Mouse (Mus musculus) heart, embryonic 16.5 days (tissue): ENCODE results near the gene Vgll4. TPM values are rescaled to one million over a fixed set of nuclear protein-coding genes. Genes with fewer than 3 reads are reported as not detected.
A peak's percentile ranks its signal among the peaks of the same experiment; 100 is the strongest.

Experiments used
- ATAC-seq: fragments of 200-750 bp; cut with Nextera tagmentation; replicated peaks from 2 replicates; pipeline ENCODE4 v1.8.0; 2017; ENCODE audit warnings: moderate number of reproducible peaks; ENCODE audit not compliant: insufficient read depth, low FRiP score; ENCODE audit errors: extremely low read depth
- H3K27ac ChIP-seq: fragments of 300-500 bp; sonication (generic); 2 replicates; pipeline ENCODE4 v1.5.1; 2014; ENCODE audit warnings: mild to moderate bottlenecking, low read length, control low read depth, moderate library complexity
- H3K27me3 ChIP-seq: fragments of 300-500 bp; sonication (generic); 2 replicates; pipeline ENCODE4 v1.6.1; 2014; ENCODE audit warnings: low read length, mixed read lengths; ENCODE audit not compliant: control insufficient read depth, insufficient read depth
- H3K36me3 ChIP-seq: fragments of 300-500 bp; sonication (generic); 2 replicates; pipeline ENCODE4 v1.6.1; 2014; ENCODE audit not compliant: control insufficient read depth, insufficient read depth
- H3K4me1 ChIP-seq: fragments of 300-500 bp; sonication (generic); 2 replicates; pipeline ENCODE4 v1.6.1; 2014; ENCODE audit warnings: low read length, mixed read lengths; ENCODE audit not compliant: control insufficient read depth, insufficient read depth
- H3K4me2 ChIP-seq: fragments of 300-500 bp; sonication (generic); 2 replicates; pipeline ENCODE4 v1.6.1; 2014; ENCODE audit warnings: low read depth, mild to moderate bottlenecking, control low read depth, low read length
- H3K4me3 ChIP-seq: fragments of 300-500 bp; sonication (generic); 2 replicates; pipeline ENCODE4 v1.5.1; 2014; ENCODE audit warnings: mild to moderate bottlenecking, control low read depth, low read length
- H3K9ac ChIP-seq: fragments of 300-500 bp; sonication (generic); 2 replicates; pipeline ENCODE4 v1.6.1; 2014; ENCODE audit warnings: low read length, control low read depth
- H3K9me3 ChIP-seq: fragments of 300-500 bp; sonication (generic); replicated peaks from 2 replicates; pipeline ENCODE4 v1.6.1; 2016; ENCODE audit warnings: low read length; ENCODE audit not compliant: control insufficient read depth
- WGBS: fragments of 180-500 bp; shearing (Covaris S2); extraction: QIAGEN DNeasy Blood & Tissue Kit; methylation state at CpG from one replicate; pipeline ENCODE4 v1.1.7; 2014; 5-methylcytosine and 5-hydroxymethylcytosine counted together
- polyA plus RNA-seq: library from polyadenylated mRNA; unstranded; fragments of >200 nt; fragmentation: Nextera tagmentation; extraction: Ambion mirVana; gene quantifications from 2 replicates; pipeline ENCODE4 v1.2.1, GENCODE M21; 2015

Gene Vgll4
- polyA plus RNA-seq, 1 experiment from 2014 or later: 65.3 TPM

DNA sequence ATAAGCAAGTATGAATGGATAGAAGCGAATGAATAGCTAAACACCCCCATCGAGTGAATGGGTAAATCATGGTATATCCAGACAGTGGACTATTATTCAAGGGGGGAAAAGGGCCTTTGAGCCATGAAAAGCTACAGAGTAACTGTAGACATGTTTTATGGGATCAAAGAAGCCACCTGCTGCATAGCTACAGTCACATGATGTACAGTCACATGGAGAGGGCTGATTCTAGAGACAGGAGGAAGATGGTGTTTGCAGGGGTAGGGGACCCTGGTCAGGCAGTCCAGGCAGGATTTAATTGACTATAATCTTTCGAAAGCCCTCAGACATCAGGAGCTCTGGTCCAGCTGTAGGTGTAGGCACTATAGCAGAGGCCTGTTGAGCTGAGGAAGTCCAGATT, 133.4 kb downstream of the Vgll4 start:
- no peaks in the 10 kb centered on the region for H3K27me3 ChIP-seq
- no peak overlapping the region for H3K4me3 ChIP-seq
- H3K9me3 ChIP-seq: peaks cover 4% of the 10 kb centered on the region; the same call in 1 of the 2 replicates
- no peak overlapping the region for H3K9ac ChIP-seq
- ATAC-seq: no peak
- no peaks in the 10 kb centered on the region for H3K36me3 ChIP-seq
- 82% methylated on average over 3 of the region's 3 CpGs for WGBS
- H3K4me1 ChIP-seq: peaks cover 49% of the 10 kb centered on the region
- peak overlapping the region; percentile 48 for H3K27ac ChIP-seq
- no peak overlapping the region for H3K4me2 ChIP-seq

GRCm38 (mm10) chr6:114835752-114836151, 134.0 kb downstream of the Vgll4 start:
- Histone ChIP-seq H3K4me2 (no peak overlapping the region), H3K27me3 (no peaks in the 10 kb centered on the region), H3K4me1 (peaks cover 44% of the 10 kb centered on the region), H3K4me3 (no peak overlapping the region), H3K9ac (no peak overlapping the region), H3K27ac (no peak overlapping the region), H3K9me3 (peaks cover 4% of the 10 kb centered on the region; the same call in 1 of the 2 replicates), H3K36me3 (no peaks in the 10 kb centered on the region)
- no peak for ATAC-seq
- 85% methylated on average over 1 of the region's 1 CpGs for WGBS

GRCm38 (mm10) chr6:114835344-114835743, 134.4 kb downstream of the Vgll4 start:
- H3K36me3 ChIP-seq: no peaks in the 10 kb centered on the region
- peaks cover 41% of the 10 kb centered on the region for H3K4me1 ChIP-seq
- no peak overlapping the region for H3K9ac ChIP-seq
- no peak overlapping the region for H3K4me2 ChIP-seq
- H3K9me3 ChIP-seq: peaks cover 4% of the 10 kb centered on the region; the same call in 1 of the 2 replicates
- no peaks in the 10 kb centered on the region for H3K27me3 ChIP-seq
- WGBS: 86% methylated on average over 7 of the region's 7 CpGs
- no peak overlapping the region for H3K27ac ChIP-seq
- H3K4me3 ChIP-seq: no peak overlapping the region
- no peak for ATAC-seq

- 44% methylated on average over 4 of the region's 4 CpGs for WGBS
- H3K4me3 ChIP-seq: no peak overlapping the region
- peaks cover 4% of the 10 kb centered on the region; the same call in 1 of the 2 replicates for H3K9me3 ChIP-seq
- peak overlapping the region; percentile 66 for H3K27ac ChIP-seq
- ATAC-seq: peak; percentile 34; the same call in 1 of the 2 replicates
- H3K9ac ChIP-seq: no peak overlapping the region
- H3K4me2 ChIP-seq: no peak overlapping the region
- H3K4me1 ChIP-seq: peaks cover 28% of the 10 kb centered on the region
- no peaks in the 10 kb centered on the region for H3K27me3 ChIP-seq
- H3K36me3 ChIP-seq: no peaks in the 10 kb centered on the region
These were observed 135.9 kb downstream of the Vgll4 start for GRCm38 (mm10) chr6:114833791-114834346.

DNA sequence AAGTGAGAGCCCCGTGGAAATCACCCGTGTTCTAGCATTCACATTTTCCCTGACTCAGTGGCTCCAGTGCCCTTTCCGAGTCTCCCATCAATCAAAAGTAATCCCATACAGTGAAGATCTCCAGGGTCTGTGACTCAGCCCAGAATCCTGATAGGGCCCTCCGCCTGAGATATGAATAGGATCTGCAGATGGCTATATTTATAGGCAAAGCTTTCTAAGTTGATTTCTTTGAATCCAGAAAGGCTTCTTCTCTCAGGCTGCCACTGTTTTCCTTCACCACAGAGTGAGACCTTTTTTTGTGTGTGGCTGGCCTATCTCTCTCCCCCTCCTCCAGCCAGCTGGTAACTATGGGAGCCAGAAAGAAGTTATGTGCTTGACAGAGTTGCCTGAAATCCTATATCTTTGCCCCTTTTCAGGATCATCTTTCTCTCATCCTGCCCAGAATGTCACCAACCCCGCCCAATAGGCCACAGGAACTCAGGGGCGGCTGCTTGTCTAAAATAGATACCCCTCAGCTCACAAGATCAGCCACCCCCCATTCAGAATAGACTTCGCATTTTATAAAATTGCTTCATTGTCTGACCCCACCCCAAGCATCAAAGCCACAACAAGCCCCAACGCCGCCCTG, 136.6 kb downstream of the Vgll4 start:
- WGBS: 58% methylated on average over 9 of the region's 9 CpGs
- peak overlapping the region; percentile 66 for H3K27ac ChIP-seq

DNA sequence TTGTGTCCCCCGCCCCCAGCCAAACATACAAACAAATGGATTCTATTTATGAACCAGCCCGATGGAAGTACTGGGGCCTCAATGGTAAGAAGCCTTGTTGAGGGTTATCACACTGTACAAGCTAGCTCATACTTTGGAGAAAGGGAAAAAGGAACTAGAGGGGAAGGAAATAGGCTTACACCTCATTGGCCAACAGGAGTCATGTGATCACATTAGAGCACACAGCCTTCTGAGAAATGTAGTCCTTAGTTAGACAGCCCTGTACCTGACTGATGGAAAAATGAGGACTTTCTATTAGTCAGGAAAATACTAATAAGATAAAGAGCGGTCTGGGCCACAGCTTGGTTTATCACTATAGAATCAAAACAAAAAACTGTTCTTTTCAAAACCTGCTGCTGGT, 138.0 kb downstream of the Vgll4 start:
- ATAC-seq: no peak
- H3K27me3 ChIP-seq: no peaks in the 10 kb centered on the region
- peaks cover 21% of the 10 kb centered on the region for H3K4me1 ChIP-seq
- no peaks in the 10 kb centered on the region for H3K9me3 ChIP-seq
- 73% methylated on average over 3 of the region's 3 CpGs for WGBS
- no peak overlapping the region for H3K4me3 ChIP-seq
- no peak overlapping the region for H3K27ac ChIP-seq
- no peak overlapping the region for H3K9ac ChIP-seq
- H3K4me2 ChIP-seq: no peak overlapping the region
- H3K36me3 ChIP-seq: no peaks in the 10 kb centered on the region

More for the DNA sequence above, 136.6 kb downstream of the Vgll4 start:
- Histone ChIP-seq H3K4me1 (peaks cover 26% of the 10 kb centered on the region), H3K4me2 (no peak overlapping the region), H3K4me3 (no peak overlapping the region), H3K27me3 (no peaks in the 10 kb centered on the region), H3K9me3 (peaks cover 2% of the 10 kb centered on the region; the same call in 1 of the 2 replicates), H3K9ac (no peak overlapping the region), H3K36me3 (no peaks in the 10 kb centered on the region)
- no peak for ATAC-seq

GRCm38 (mm10) chr6:114829660-114830438, 139.9 kb downstream of the Vgll4 start:
- no peak overlapping the region for H3K9ac ChIP-seq
- no peak overlapping the region for H3K4me2 ChIP-seq
- H3K4me3 ChIP-seq: no peak overlapping the region
- peaks cover 18% of the 10 kb centered on the region for H3K4me1 ChIP-seq
- ATAC-seq: no peak
- no peaks in the 10 kb centered on the region for H3K27me3 ChIP-seq
- H3K36me3 ChIP-seq: no peaks in the 10 kb centered on the region
- 86% methylated on average over 9 of the region's 9 CpGs for WGBS
- no peak overlapping the region for H3K27ac ChIP-seq
- H3K9me3 ChIP-seq: no peaks in the 10 kb centered on the region

- no peak overlapping the region for H3K27ac ChIP-seq
- WGBS: 74% methylated on average over 2 of the region's 2 CpGs
- H3K36me3 ChIP-seq: no peaks in the 10 kb centered on the region
- H3K9me3 ChIP-seq: peaks cover 6% of the 10 kb centered on the region
- no peak overlapping the region for H3K9ac ChIP-seq
- no peaks in the 10 kb centered on the region for H3K27me3 ChIP-seq
- ATAC-seq: no peak
- no peak overlapping the region for H3K4me3 ChIP-seq
- peaks cover 8% of the 10 kb centered on the region for H3K4me1 ChIP-seq
- H3K4me2 ChIP-seq: no peak overlapping the region
These were observed 142.9 kb downstream of the Vgll4 start for GRCm38 (mm10) chr6:114826889-114827288.

- H3K4me2 ChIP-seq: no peak overlapping the region
- H3K27me3 ChIP-seq: no peaks in the 10 kb centered on the region
- H3K9ac ChIP-seq: 0 out of 2 replicates have a peak overlapping the region, but pooled peaks have one; percentile 23
- H3K4me3 ChIP-seq: no peak overlapping the region
- H3K27ac ChIP-seq: peak overlapping the region; percentile 47
- H3K36me3 ChIP-seq: no peaks in the 10 kb centered on the region
- ATAC-seq: 0 out of 2 replicates have a peak, but pooled peaks have one; percentile 19
- H3K4me1 ChIP-seq: peaks cover 22% of the 10 kb centered on the region
- H3K9me3 ChIP-seq: peaks cover 6% of the 10 kb centered on the region
- WGBS: 63% methylated on average over 7 of the region's 7 CpGs
These were observed 148.1 kb downstream of the Vgll4 start for GRCm38 (mm10) chr6:114821646-114822045.
